Mouse (Mus musculus) liver, embryonic 14.5 days (tissue): ENCODE measurements at regions not wholly inside any gene's neighbourhood (a gene's known extent, or its start where the extent isn't known, plus 50 kb on each side); places are given as distances from the start of the nearest gene placed in this dataset.

Experiments used
- ATAC-seq: fragments of 200-750 bp; cut with Nextera tagmentation; 2 replicates; pipeline ENCODE4 v1.8.0; 2017; ENCODE audit warnings: moderate number of reproducible peaks, mild to moderate bottlenecking, moderate library complexity; ENCODE audit not compliant: insufficient read depth
- DNase-seq, 3 experiments: peaks; one replicate each; pipeline ENCODE4 v3.0.0-alpha.2; 2012 to 2013; ENCODE audit warnings: low read depth in 3 of 3, low spot score in 3 of 3
- H3K27ac ChIP-seq: fragments of 300-500 bp; sonication (generic); 2 replicates; pipeline ENCODE4 v1.5.1; 2014; ENCODE audit warnings: moderate library complexity, mild to moderate bottlenecking, control low read depth, inconsistent platforms
- H3K27me3 ChIP-seq: fragments of 300-500 bp; sonication (generic); 2 replicates; pipeline ENCODE4 v1.6.1; 2014; ENCODE audit warnings: mild to moderate bottlenecking, low read length, moderate library complexity; ENCODE audit not compliant: control insufficient read depth, insufficient read depth
- H3K36me3 ChIP-seq: fragments of 300-500 bp; sonication (generic); replicated peaks from 2 replicates; pipeline ENCODE4 v1.6.1; 2014; ENCODE audit warnings: low read depth; ENCODE audit not compliant: control insufficient read depth, insufficient read depth
- H3K4me1 ChIP-seq, 2 experiments: fragments of 200-500 bp in 1 of 2; fragments of 300-500 bp in 1 of 2; sonication (generic) in 1 of 2; replicated peaks; 2 replicates each; pipeline ENCODE4 v1.6.1; 2012 to 2014; ENCODE audit warnings: antibody characterized with exemption in 1 of 2, inconsistent platforms in 1 of 2, low read length in 1 of 2; ENCODE audit not compliant: control insufficient read depth in 2 of 2, insufficient read depth in 2 of 2
- H3K4me2 ChIP-seq: fragments of 300-500 bp; sonication (generic); 2 replicates; pipeline ENCODE4 v1.6.1; 2014; ENCODE audit warnings: low read depth, mild to moderate bottlenecking, control low read depth, moderate library complexity
- H3K4me3 ChIP-seq, 2 experiments: fragments of 200-500 bp in 1 of 2; fragments of 300-500 bp in 1 of 2; sonication (generic) in 1 of 2; 2 replicates each; pipeline ENCODE4 v1.5.1; 2012 to 2014; ENCODE audit warnings: low read depth in 2 of 2, low read length in 2 of 2, mild to moderate bottlenecking in 2 of 2, control low read depth in 1 of 2, inconsistent platforms in 1 of 2, moderate library complexity in 1 of 2; ENCODE audit not compliant: insufficient read depth in 1 of 2
- H3K9ac ChIP-seq: fragments of 300-500 bp; sonication (generic); replicated peaks from 2 replicates; pipeline ENCODE4 v1.6.1; 2014; ENCODE audit warnings: mild to moderate bottlenecking, control low read depth, moderate library complexity
- H3K9me3 ChIP-seq: fragments of 300-500 bp; sonication (generic); 2 replicates; pipeline ENCODE4 v1.6.1; 2016; ENCODE audit warnings: low read length, mixed read lengths; ENCODE audit not compliant: control insufficient read depth
- CTCF ChIP-seq: IDR thresholded peaks from 2 replicates; pipeline ENCODE4 v1.5.1; 2016; ENCODE audit warnings: antibody characterized with exemption, low read depth, control low read depth
- EP300 ChIP-seq: IDR thresholded peaks from 2 replicates; pipeline ENCODE4 v1.6.1; 2016; ENCODE audit warnings: antibody characterized with exemption, low read depth
- WGBS: fragments of 180-500 bp; shearing (Covaris S2); extraction: QIAGEN DNeasy Blood & Tissue Kit; methylation state at CpG from one replicate; pipeline ENCODE4 v1.1.7; 2014; ENCODE audit not compliant: insufficient replicate concordance; 5-methylcytosine and 5-hydroxymethylcytosine counted together

GRCm38 (mm10) chr14:71910936-71911335 is 580.7 kb downstream of the Gm9195 start:
- H3K4me1 ChIP-seq: no peaks in the 10 kb centered on the region
- no peak for DNase-seq
- TF ChIP-seq EP300 (no peak), CTCF (no peak)
- H3K4me2 ChIP-seq: no peak overlapping the region
- H3K9ac ChIP-seq: no peak overlapping the region
- no peaks in the 10 kb centered on the region for H3K36me3 ChIP-seq
- H3K27ac ChIP-seq: no peak overlapping the region
- no peak overlapping the region for H3K4me3 ChIP-seq
- H3K27me3 ChIP-seq: no peaks in the 10 kb centered on the region
- H3K9me3 ChIP-seq: no peaks in the 10 kb centered on the region
- no peak for ATAC-seq
- 83% methylated on average over 2 of the region's 2 CpGs for WGBS

DNA sequence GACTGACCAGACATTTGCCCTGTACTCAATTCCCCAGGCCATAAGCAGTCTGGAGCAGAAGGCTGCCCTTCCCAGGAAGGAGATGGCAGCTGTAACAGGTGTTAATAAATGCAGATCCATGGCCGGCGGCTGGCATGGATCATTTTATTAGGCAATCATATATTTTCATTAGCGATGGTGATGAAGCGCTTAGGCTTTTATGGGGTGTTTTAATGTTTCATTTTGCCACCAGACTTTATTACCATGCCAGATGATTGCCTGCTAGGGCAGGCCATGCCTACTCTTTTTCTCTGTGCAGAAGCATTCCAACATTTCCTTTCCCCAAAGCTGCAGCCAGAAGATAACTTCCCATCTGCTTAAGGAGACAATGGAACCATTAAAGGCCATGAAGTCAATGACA is 596.2 kb downstream of the Gm9195 start:
- Histone ChIP-seq H3K9me3 (no peaks in the 10 kb centered on the region), H3K4me1 (no peaks in the 10 kb centered on the region), H3K4me2 (no peak overlapping the region), H3K9ac (no peak overlapping the region), H3K36me3 (no peaks in the 10 kb centered on the region), H3K4me3 (no peak overlapping the region), H3K27ac (no peak overlapping the region), H3K27me3 (no peaks in the 10 kb centered on the region)
- DNase-seq (no peak), ATAC-seq (no peak)
- no peak for TF ChIP-seq CTCF
- no peak for TF ChIP-seq EP300
- WGBS: 75% methylated on average over 4 of the region's 4 CpGs

DNA sequence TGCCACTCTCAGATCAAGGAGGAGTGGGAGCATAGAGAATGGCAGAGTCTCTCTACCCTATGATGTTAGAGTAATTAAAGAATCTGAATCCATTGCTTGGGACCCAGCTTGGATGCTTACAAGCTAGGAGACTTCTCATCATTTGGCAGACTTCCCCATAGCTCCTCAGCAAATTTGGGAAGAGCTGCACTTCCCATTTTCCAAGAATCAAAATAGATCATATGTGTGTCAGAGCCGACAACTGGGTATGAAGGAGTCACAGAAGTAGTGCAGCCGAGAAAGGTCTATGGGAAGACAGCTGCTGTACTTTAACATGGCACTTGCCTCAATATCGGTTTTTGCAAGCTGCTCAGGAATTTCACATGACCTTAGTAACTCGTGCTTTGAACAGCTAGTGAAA is 596.8 kb downstream of the Gm9195 start:
- no peak overlapping the region for H3K4me2 ChIP-seq
- H3K9ac ChIP-seq: no peak overlapping the region
- 55% methylated on average over 4 of the region's 4 CpGs for WGBS
- DNase-seq: no peak
- no peaks in the 10 kb centered on the region for H3K4me1 ChIP-seq
- no peaks in the 10 kb centered on the region for H3K36me3 ChIP-seq
- H3K4me3 ChIP-seq: no peak overlapping the region
- no peak for TF ChIP-seq EP300
- TF ChIP-seq CTCF: no peak
- H3K27me3 ChIP-seq: no peaks in the 10 kb centered on the region
- H3K27ac ChIP-seq: no peak overlapping the region
- H3K9me3 ChIP-seq: no peaks in the 10 kb centered on the region
- no peak for ATAC-seq

DNA sequence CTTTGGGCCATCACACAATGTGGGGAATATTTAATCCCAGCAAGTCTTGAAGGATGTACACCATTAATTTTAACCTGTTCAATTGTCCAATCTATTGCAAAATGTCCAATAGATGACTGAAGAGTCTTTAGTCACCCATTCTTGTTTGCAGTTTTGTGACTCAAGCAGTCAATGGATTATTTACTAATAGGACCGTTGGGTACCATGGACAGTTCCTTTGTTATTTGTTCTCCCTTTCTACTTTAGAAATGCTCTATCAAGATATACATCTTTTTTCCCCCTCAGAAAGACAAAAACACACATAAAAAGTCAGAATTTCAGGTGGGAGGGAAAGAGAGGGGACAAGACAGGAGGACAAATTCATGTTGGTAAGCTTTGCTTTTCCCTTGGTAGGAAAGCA is 598.3 kb downstream of the Gm9195 start:
- Histone ChIP-seq H3K9me3 (no peaks in the 10 kb centered on the region), H3K4me3 (no peak overlapping the region), H3K36me3 (no peaks in the 10 kb centered on the region), H3K27me3 (no peaks in the 10 kb centered on the region), H3K4me2 (no peak overlapping the region), H3K4me1 (no peaks in the 10 kb centered on the region), H3K9ac (no peak overlapping the region), H3K27ac (no peak overlapping the region)
- no peak for DNase-seq
- WGBS: 63% methylated on average over 1 of the region's 1 CpGs
- ATAC-seq: no peak
- TF ChIP-seq CTCF (no peak), EP300 (no peak)

DNA sequence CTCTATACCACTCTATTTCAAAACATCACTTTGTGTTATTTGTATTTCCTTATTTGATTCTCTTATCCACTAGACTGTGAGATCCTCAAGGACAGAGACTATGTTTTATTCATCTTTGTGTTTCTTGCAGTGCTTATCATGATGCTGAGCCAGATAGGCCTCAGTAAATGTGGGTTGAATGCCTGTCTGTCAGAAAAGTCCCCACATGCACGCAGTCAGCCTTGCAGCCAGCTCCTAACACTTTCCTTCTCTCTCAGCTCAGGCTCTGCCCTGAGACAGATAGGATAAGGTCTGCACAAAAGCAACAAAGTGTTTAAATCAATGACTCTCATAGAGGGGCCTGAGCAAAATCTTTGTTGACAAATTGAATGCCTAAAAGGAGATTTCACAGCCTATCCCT is 600.0 kb downstream of the Gm9195 start:
- Histone ChIP-seq H3K27me3 (no peaks in the 10 kb centered on the region), H3K4me3 (no peak overlapping the region), H3K4me2 (no peak overlapping the region), H3K36me3 (no peaks in the 10 kb centered on the region), H3K4me1 (no peaks in the 10 kb centered on the region), H3K9ac (no peak overlapping the region), H3K9me3 (no peaks in the 10 kb centered on the region), H3K27ac (no peak overlapping the region)
- WGBS: 42% methylated on average over 1 of the region's 1 CpGs
- DNase-seq (no peak), ATAC-seq (no peak)
- no peak for TF ChIP-seq EP300
- no peak for TF ChIP-seq CTCF
